Mouse (Mus musculus): ENCODE measurements at regions not wholly inside any gene's neighbourhood (a gene's known extent, or its start where the extent isn't known, plus 50 kb on each side); places are given as distances from the start of the nearest gene placed in this dataset.

- Histone ChIP-seq H3K27me3 (no peaks in the 10 kb centered on the region), H3K9me3 (no peaks in the 10 kb centered on the region), H3K4me2 (replicated peaks) (no peak overlapping the region), H3K27ac (no peak overlapping the region), H3K4me3 (no peak overlapping the region), H3K4me1 (no peaks in the 10 kb centered on the region), H3K9ac (no peak overlapping the region), H3K36me3 (no peaks in the 10 kb centered on the region)
- no peak for ATAC-seq (ENCODE audit: insufficient number of reproducible peaks, insufficient read depth, low FRiP score, low TSS enrichment)
- 34% methylated on average over 7 of the region's 7 CpGs for whole genome bisulfite sequencing
Observed at GRCm38 (mm10) chr12:94349623-94350156, 1342.3 kb upstream of the Flrt2 start.

- 59% methylated on average over 6 of the region's 6 CpGs for WGBS
- Histone ChIP-seq H3K27ac (no peak overlapping the region), H3K4me1 (no peaks in the 10 kb centered on the region), H3K9me3 (no peaks in the 10 kb centered on the region), H3K9ac (no peak overlapping the region), H3K4me3 (no peak overlapping the region), H3K36me3 (no peaks in the 10 kb centered on the region), H3K27me3 (no peaks in the 10 kb centered on the region), H3K4me2 (replicated peaks) (no peak overlapping the region)
- no peak for ATAC-seq (ENCODE audit: insufficient number of reproducible peaks, insufficient read depth, low FRiP score, low TSS enrichment)
Observed at GRCm38 (mm10) chr12:94364269-94364668, 1327.8 kb upstream of the Flrt2 start.

GRCm38 (mm10) chr12:94399991-94400390 lies 1292.0 kb upstream of the Flrt2 start:
- no peaks in the 10 kb centered on the region for H3K27me3 ChIP-seq
- H3K9me3 ChIP-seq, result no peaks in the 10 kb centered on the region
- H3K9ac ChIP-seq, result no peak overlapping the region
- no peaks in the 10 kb centered on the region for H3K4me1 ChIP-seq
- no peak overlapping the region for H3K4me2 ChIP-seq (replicated peaks)
- H3K36me3 ChIP-seq, result no peaks in the 10 kb centered on the region
- no peak overlapping the region for H3K27ac ChIP-seq
- WGBS, result 36% methylated on average over 2 of the region's 2 CpGs
- no peak for ATAC-seq (ENCODE audit: insufficient number of reproducible peaks, insufficient read depth, low FRiP score, low TSS enrichment)
- no peak overlapping the region for H3K4me3 ChIP-seq

- no peak for ATAC-seq (ENCODE audit: insufficient number of reproducible peaks, insufficient read depth, low FRiP score, low TSS enrichment)
- Histone ChIP-seq H3K27me3 (no peaks in the 10 kb centered on the region), H3K4me1 (no peaks in the 10 kb centered on the region), H3K27ac (no peak overlapping the region), H3K9ac (no peak overlapping the region), H3K4me3 (no peak overlapping the region), H3K4me2 (replicated peaks) (no peak overlapping the region), H3K36me3 (no peaks in the 10 kb centered on the region), H3K9me3 (no peaks in the 10 kb centered on the region)
- WGBS, result 62% methylated on average over 5 of the region's 5 CpGs
Observed at GRCm38 (mm10) chr12:94420918-94421317, 1271.1 kb upstream of the Flrt2 start.

GRCm38 (mm10) chr12:94421743-94422142 lies 1270.3 kb upstream of the Flrt2 start:
- ATAC-seq (ENCODE audit: insufficient number of reproducible peaks, insufficient read depth, low FRiP score, low TSS enrichment), result no peak
- no peak overlapping the region for H3K4me3 ChIP-seq
- no peak overlapping the region for H3K27ac ChIP-seq
- H3K4me2 ChIP-seq (replicated peaks), result no peak overlapping the region
- no peaks in the 10 kb centered on the region for H3K9me3 ChIP-seq
- H3K9ac ChIP-seq, result no peak overlapping the region
- H3K4me1 ChIP-seq, result no peaks in the 10 kb centered on the region
- 79% methylated on average over 3 of the region's 3 CpGs for WGBS
- H3K27me3 ChIP-seq, result no peaks in the 10 kb centered on the region
- no peaks in the 10 kb centered on the region for H3K36me3 ChIP-seq

GRCm38 (mm10) chr12:94424340-94424981 lies 1267.6 kb upstream of the Flrt2 start:
- no peaks in the 10 kb centered on the region for H3K9me3 ChIP-seq
- no peak overlapping the region for H3K4me2 ChIP-seq (replicated peaks)
- no peaks in the 10 kb centered on the region for H3K36me3 ChIP-seq
- H3K4me3 ChIP-seq, result no peak overlapping the region
- no peaks in the 10 kb centered on the region for H3K27me3 ChIP-seq
- H3K9ac ChIP-seq, result no peak overlapping the region
- H3K4me1 ChIP-seq, result no peaks in the 10 kb centered on the region
- no peak overlapping the region for H3K27ac ChIP-seq
- ATAC-seq (ENCODE audit: insufficient number of reproducible peaks, insufficient read depth, low FRiP score, low TSS enrichment), result no peak
- 13% methylated on average over 3 of the region's 3 CpGs for WGBS

GRCm38 (mm10) chr12:94449517-94449916 lies 1242.5 kb upstream of the Flrt2 start:
- no peak overlapping the region for H3K27ac ChIP-seq
- WGBS, result 93% methylated on average over 1 of the region's 1 CpGs
- ATAC-seq (ENCODE audit: insufficient number of reproducible peaks, insufficient read depth, low FRiP score, low TSS enrichment), result no peak

GRCm38 (mm10) chr12:94468027-94468426 lies 1224.0 kb upstream of the Flrt2 start:
- no peaks in the 10 kb centered on the region for H3K36me3 ChIP-seq
- WGBS, result 25% methylated on average over 2 of the region's 2 CpGs
- H3K4me3 ChIP-seq, result no peak overlapping the region
- ATAC-seq (ENCODE audit: insufficient number of reproducible peaks, insufficient read depth, low FRiP score, low TSS enrichment), result no peak
- H3K27me3 ChIP-seq, result no peaks in the 10 kb centered on the region
- H3K9me3 ChIP-seq, result no peaks in the 10 kb centered on the region
- no peak overlapping the region for H3K9ac ChIP-seq
- no peak overlapping the region for H3K4me2 ChIP-seq (replicated peaks)
- H3K27ac ChIP-seq, result no peak overlapping the region
- H3K4me1 ChIP-seq, result no peaks in the 10 kb centered on the region; the same call in 1 of the 2 replicates

More at GRCm38 (mm10) chr12:94449517-94449916, 1242.5 kb upstream of the Flrt2 start:
- Histone ChIP-seq H3K36me3 (no peaks in the 10 kb centered on the region), H3K4me3 (no peak overlapping the region), H3K4me2 (replicated peaks) (no peak overlapping the region), H3K9me3 (no peaks in the 10 kb centered on the region), H3K4me1 (no peaks in the 10 kb centered on the region), H3K9ac (no peak overlapping the region), H3K27me3 (no peaks in the 10 kb centered on the region)

- no peak for ATAC-seq (ENCODE audit: insufficient number of reproducible peaks, insufficient read depth, low FRiP score, low TSS enrichment)
- 87% methylated on average over 3 of the region's 3 CpGs for WGBS
- H3K9me3 ChIP-seq, result no peaks in the 10 kb centered on the region
- no peaks in the 10 kb centered on the region for H3K27me3 ChIP-seq
- H3K4me2 ChIP-seq (replicated peaks), result no peak overlapping the region
- H3K36me3 ChIP-seq, result no peaks in the 10 kb centered on the region
- no peaks in the 10 kb centered on the region; the same call in 1 of the 2 replicates for H3K4me1 ChIP-seq
- H3K4me3 ChIP-seq, result no peak overlapping the region
- H3K9ac ChIP-seq, result no peak overlapping the region
- H3K27ac ChIP-seq, result no peak overlapping the region
Observed at GRCm38 (mm10) chr12:94468609-94469008, 1223.4 kb upstream of the Flrt2 start.

GRCm38 (mm10) chr12:94469850-94470249 lies 1222.2 kb upstream of the Flrt2 start:
- no peak overlapping the region for H3K4me2 ChIP-seq (replicated peaks)
- no peak overlapping the region for H3K27ac ChIP-seq
- no peak for ATAC-seq (ENCODE audit: insufficient number of reproducible peaks, insufficient read depth, low FRiP score, low TSS enrichment)
- no peaks in the 10 kb centered on the region; the same call in 1 of the 2 replicates for H3K4me1 ChIP-seq
- no peaks in the 10 kb centered on the region for H3K9me3 ChIP-seq
- WGBS, result 59% methylated on average over 2 of the region's 2 CpGs
- H3K36me3 ChIP-seq, result no peaks in the 10 kb centered on the region
- H3K9ac ChIP-seq, result no peak overlapping the region
- no peaks in the 10 kb centered on the region for H3K27me3 ChIP-seq
- H3K4me3 ChIP-seq, result no peak overlapping the region

- Histone ChIP-seq H3K4me2 (replicated peaks) (no peak overlapping the region), H3K4me3 (no peak overlapping the region), H3K9ac (no peak overlapping the region), H3K36me3 (no peaks in the 10 kb centered on the region), H3K9me3 (no peaks in the 10 kb centered on the region), H3K27me3 (no peaks in the 10 kb centered on the region), H3K4me1 (no peaks in the 10 kb centered on the region; the same call in 1 of the 2 replicates), H3K27ac (no peak overlapping the region)
- ATAC-seq (ENCODE audit: insufficient number of reproducible peaks, insufficient read depth, low FRiP score, low TSS enrichment), result no peak
- 32% methylated on average over 1 of the region's 1 CpGs for WGBS
Observed at GRCm38 (mm10) chr12:94470981-94471380, 1221.0 kb upstream of the Flrt2 start.

- H3K36me3 ChIP-seq, result no peaks in the 10 kb centered on the region
- no peaks in the 10 kb centered on the region for H3K4me1 ChIP-seq
- H3K9me3 ChIP-seq, result no peaks in the 10 kb centered on the region
- 71% methylated on average over 2 of the region's 2 CpGs for WGBS
- H3K4me3 ChIP-seq, result no peak overlapping the region
- no peak overlapping the region for H3K27ac ChIP-seq
- H3K9ac ChIP-seq, result no peak overlapping the region
- no peak for ATAC-seq (ENCODE audit: insufficient number of reproducible peaks, insufficient read depth, low FRiP score, low TSS enrichment)
- H3K27me3 ChIP-seq, result no peaks in the 10 kb centered on the region
- no peak overlapping the region for H3K4me2 ChIP-seq (replicated peaks)
Observed at GRCm38 (mm10) chr12:94488721-94489120, 1203.3 kb upstream of the Flrt2 start.
